Mouse (Mus musculus) megakaryocyte progenitor cell, adult 5-6 weeks (primary cell): ENCODE measurements around the gene Kif6. TPM values are rescaled to one million over a fixed set of nuclear protein-coding genes. Genes with fewer than 3 reads are reported as not detected.

Experiments used
- ATAC-seq: replicated peaks from 2 replicates; pipeline ENCODE4 v1.8.0; 2016; ENCODE audit warnings: mild to moderate bottlenecking, moderate TSS enrichment, inconsistent platforms; ENCODE audit not compliant: poor library complexity
- total RNA-seq, 2 experiments: library from RNA; stranded (forward) in 1 of 2; stranded (reverse) in 1 of 2; fragments of 157-497, 149-512 nt in 1 of 2; fragments of 200-1000 nt in 1 of 2; gene quantifications; 2 replicates each; pipeline versions ENCODE4 v1.2.3 to v1.2.4; 2015 to 2017

Kif6 gene
- total RNA-seq, 2 experiments from 2014 or later = not detected

GRCm38 (mm10) chr17:49652800-49653199, 37.9 kb downstream of the Kif6 start:
- ATAC-seq = no peak

- no peak for ATAC-seq
Measured at GRCm38 (mm10) chr17:49661626-49662025, 46.7 kb downstream of the Kif6 start.

GRCm38 (mm10) chr17:49666728-49667127, 51.8 kb downstream of the Kif6 start:
- no peak for ATAC-seq

GRCm38 (mm10) chr17:49668296-49668695, 53.4 kb downstream of the Kif6 start:
- no peak for ATAC-seq

- ATAC-seq = no peak
Measured at GRCm38 (mm10) chr17:49671921-49672339, 57.0 kb downstream of the Kif6 start.

- no peak for ATAC-seq
Measured at GRCm38 (mm10) chr17:49672421-49672820, 57.5 kb downstream of the Kif6 start.

GRCm38 (mm10) chr17:49675629-49676028, 60.7 kb downstream of the Kif6 start:
- ATAC-seq = no peak

- no peak for ATAC-seq
Measured at GRCm38 (mm10) chr17:49681410-49681809, 66.5 kb downstream of the Kif6 start.

GRCm38 (mm10) chr17:49684146-49684545, 69.2 kb downstream of the Kif6 start:
- no peak for ATAC-seq

GRCm38 (mm10) chr17:49690607-49691454, 75.9 kb downstream of the Kif6 start:
- ATAC-seq = no peak

GRCm38 (mm10) chr17:49691455-49691805, 76.5 kb downstream of the Kif6 start:
- ATAC-seq = no peak

- ATAC-seq = no peak
Measured at GRCm38 (mm10) chr17:49693206-49693605, 78.3 kb downstream of the Kif6 start.

- no peak for ATAC-seq
Measured at GRCm38 (mm10) chr17:49697220-49697619, 82.3 kb downstream of the Kif6 start.

- no peak for ATAC-seq
Measured at GRCm38 (mm10) chr17:49703492-49704249, 88.7 kb downstream of the Kif6 start.

- no peak for ATAC-seq
Measured at GRCm38 (mm10) chr17:49709192-49709591, 94.3 kb downstream of the Kif6 start.

GRCm38 (mm10) chr17:49710101-49710630, 95.2 kb downstream of the Kif6 start:
- no peak for ATAC-seq

GRCm38 (mm10) chr17:49726206-49726605, 111.3 kb downstream of the Kif6 start:
- ATAC-seq = no peak

- ATAC-seq = no peak
Measured at GRCm38 (mm10) chr17:49726976-49727375, 112.0 kb downstream of the Kif6 start.

- no peak for ATAC-seq
Measured at GRCm38 (mm10) chr17:49727428-49728045, 112.6 kb downstream of the Kif6 start.

GRCm38 (mm10) chr17:49729856-49730255, 114.9 kb downstream of the Kif6 start:
- no peak for ATAC-seq

- no peak for ATAC-seq
Measured at GRCm38 (mm10) chr17:49732706-49733105, 117.8 kb downstream of the Kif6 start.
